Mouse (Mus musculus): ENCODE measurements around the gene Atp8b5.

- TF ChIP-seq POLR2A (IDR thresholded peaks at IDR 0.05; ENCODE audit: borderline replicate concordance, low read depth, low read length) (no peak), CTCF (IDR thresholded peaks at IDR 0.05; ENCODE audit: low read depth, low read length) (no peak)
Observed at GRCm38 (mm10) chr4:43248909-43249308, 18.1 kb upstream of the Atp8b5 start.
